Comparison of ENCODE assay signal across 8 mouse cellular contexts in the genomic region with DNA sequence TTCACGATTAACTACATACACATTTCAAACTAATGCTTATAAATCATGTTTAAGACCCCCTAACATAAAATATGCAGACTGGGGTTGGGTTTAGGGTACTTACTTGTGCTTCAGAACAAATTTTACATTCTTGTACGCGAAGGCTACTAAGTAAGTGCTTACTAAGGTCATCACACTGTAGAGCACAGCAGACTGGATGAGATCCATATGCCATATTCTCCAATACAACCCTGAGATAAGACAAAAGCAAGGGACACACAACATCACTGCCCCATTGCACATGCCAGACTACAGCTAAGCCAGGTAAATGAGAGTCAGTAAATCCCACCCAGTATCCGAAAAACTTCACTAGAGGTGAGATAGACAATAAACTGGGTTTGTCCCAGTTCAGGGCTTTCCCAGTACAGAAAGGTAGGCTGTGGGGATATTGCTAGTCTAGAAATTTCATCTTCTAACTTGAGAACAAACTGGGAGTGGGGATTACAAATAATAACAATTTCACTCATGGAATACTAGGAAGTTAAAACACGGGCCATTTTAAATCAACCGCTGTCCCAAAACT. TPM values are rescaled to one million over a fixed set of nuclear protein-coding genes. Genes with fewer than 3 reads are reported as not detected.
DNase-seq lines count a peak whose midpoint lies in the region; ATAC-seq and TF ChIP-seq lines count a peak whose summit lies in the region.

No protein-coding gene starts in this region.

- peaks cover 41% of the 10 kb centered on the region for H3K36me3 ChIP-seq in heart, embryonic 13.5 days
- H3K36me3 ChIP-seq in ES-E14 (ENCODE audit: control insufficient read depth, insufficient read depth, low read length, poor library complexity, severe bottlenecking) = peaks cover 18% of the 10 kb centered on the region

- peak overlapping the region; percentile 90 for H3K27ac ChIP-seq in heart, embryonic 13.5 days (replicated peaks)
- H3K27ac ChIP-seq in ES-E14 (ENCODE audit: insufficient read depth, low read depth, low read length, poor library complexity, severe bottlenecking) = no peak overlapping the region

- no peak for DNase-seq in heart, postnatal 14 days
- no peak for DNase-seq in ES-E14 (ENCODE audit: low read depth, low spot score)
- DNase-seq in forelimb bud, embryonic 11.5 days (ENCODE audit: low read depth, low spot score) = peak; percentile 9
- DNase-seq in mesoderm, embryonic 11.5 days (ENCODE audit: low read depth, low spot score) = peak; percentile 23
- DNase-seq in cerebellum, postnatal 4 days (ENCODE audit: low spot score in 2 of 2) = no peak
- DNase-seq in adrenal gland, postnatal 14 days = no peak

- no peaks in the 10 kb centered on the region for H3K9me3 ChIP-seq in heart, embryonic 13.5 days
- H3K9me3 ChIP-seq in ES-E14 (ENCODE audit: control insufficient read depth, insufficient read depth, low read depth, low read length) = no peaks in the 10 kb centered on the region

- peak overlapping the region; percentile 95 for H3K9ac ChIP-seq in heart, embryonic 13.5 days
- H3K9ac ChIP-seq in ES-E14 (ENCODE audit: insufficient read depth, low read depth, low read length, poor library complexity, severe bottlenecking) = peak overlapping the region; percentile 96

- no peaks in the 10 kb centered on the region for H3K27me3 ChIP-seq in heart, embryonic 13.5 days (replicated peaks)

- peak overlapping the region; percentile 87 for H3K4me3 ChIP-seq in heart, embryonic 13.5 days
- H3K4me3 ChIP-seq in ES-E14 (ENCODE audit: insufficient read depth in 1 of 2, low read depth in 1 of 2, low read length in 2 of 2, poor library complexity in 1 of 2, severe bottlenecking in 1 of 2) = peak overlapping the region; percentile 94 to 99

- intact Hi-C loops in heart, postnatal 14 days (cut with DNase I) = loop anchor here (5.0 to 10.0 kb wide), 3 partner anchors 136 to 563 kb away; a partner anchor contains a TSS

- H3K4me1 ChIP-seq in heart, embryonic 13.5 days = peaks cover 25% of the 10 kb centered on the region
- H3K4me1 ChIP-seq in ES-E14 (ENCODE audit: control insufficient read depth in 2 of 2, insufficient read depth in 2 of 2, low read length in 2 of 2, poor library complexity in 1 of 2) = peaks cover 2 to 7% of the 10 kb centered on the region in 2 experiments; a peak in 1 of 4 replicates

- in situ Hi-C loops in ES-E14 (cut with MboI; ENCODE audit: low sequenced_read_pairs in 2 of 2, unreplicated experiment in 2 of 2) = no loop called here

- H3K4me2 ChIP-seq in heart, embryonic 13.5 days = peak overlapping the region; percentile 90

- WGBS in heart, embryonic 13.5 days = 38% methylated on average over 6 of the region's 6 CpGs

- no peak for ATAC-seq in heart, embryonic 13.5 days (ENCODE audit: extremely low read depth, insufficient number of reproducible peaks, low FRiP score, low TSS enrichment)
- no peak for ATAC-seq in frontal cortex, adult (ENCODE audit: low TSS enrichment)

TF ChIP-seq in ES-E14, 5 proteins besides CTCF, POLR2A, EP300 and RAD21:
- TF ChIP-seq ZC3H11A (IDR thresholded peaks at IDR 0.05; ENCODE audit: borderline replicate concordance, low read depth, low read length) (no peak), ZNF384 (IDR thresholded peaks at IDR 0.05; ENCODE audit: low read depth, low read length) (no peak), MAFK (IDR thresholded peaks at IDR 0.05; ENCODE audit: insufficient read depth, low read depth, low read length) (no peak), CHD2 (IDR thresholded peaks at IDR 0.05; ENCODE audit: low read depth, low read length) (no peak), HCFC1 (IDR thresholded peaks at IDR 0.05; ENCODE audit: borderline replicate concordance, insufficient read depth, low read length) (no peak)

RNA-seq across cellular contexts. Expression of a gene that starts 1.1 kb away (rescaled TPM):
- 200 and 212 TPM in 2 replicates for polyA plus RNA-seq in heart, embryonic 13.5 days (2015; fragmentation: Nextera tagmentation; extraction: Ambion mirVana)
- 100 to 1,000 TPM; 135 to 140 TPM for total RNA-seq in heart, postnatal 14 days (2021)
- 224 and 251 TPM in 2 replicates for total RNA-seq in ES-E14 (2012; rRNA removed)
- total RNA-seq in adrenal gland, postnatal 14 days (2021) = 168 and 188 TPM in 2 replicates

Comparison
In these comparisons a context has a peak if more than half of its experiments do, and no peak if none do; other contexts are left out.
1. DNase-seq: peak in forelimb bud, embryonic 11.5 days (single experiment) and mesoderm, embryonic 11.5 days (single experiment); none in heart, postnatal 14 days (0 of 2), ES-E14 (single experiment), cerebellum, postnatal 4 days (0 of 2) and adrenal gland, postnatal 14 days (single experiment).